Mouse (Mus musculus) kidney, adult 2 months (tissue): ENCODE data around the gene Zfp217.

Source experiments
- CTCF ChIP-seq: fragments of 200-500 bp; conservative IDR thresholded peaks from 2 replicates; pipeline ENCODE4 v1.5.1; 2011; ENCODE audit warnings: low read depth, mild to moderate bottlenecking, control low read depth, low read length, moderate library complexity, mixed read lengths; ENCODE audit not compliant: insufficient read depth, insufficient read length
- POLR2A ChIP-seq: fragments of 200-500 bp; IDR thresholded peaks from one replicate; pipeline ENCODE4 v1.6.1; 2011; ENCODE audit warnings: low read depth, low read length, control low read depth

DNA sequence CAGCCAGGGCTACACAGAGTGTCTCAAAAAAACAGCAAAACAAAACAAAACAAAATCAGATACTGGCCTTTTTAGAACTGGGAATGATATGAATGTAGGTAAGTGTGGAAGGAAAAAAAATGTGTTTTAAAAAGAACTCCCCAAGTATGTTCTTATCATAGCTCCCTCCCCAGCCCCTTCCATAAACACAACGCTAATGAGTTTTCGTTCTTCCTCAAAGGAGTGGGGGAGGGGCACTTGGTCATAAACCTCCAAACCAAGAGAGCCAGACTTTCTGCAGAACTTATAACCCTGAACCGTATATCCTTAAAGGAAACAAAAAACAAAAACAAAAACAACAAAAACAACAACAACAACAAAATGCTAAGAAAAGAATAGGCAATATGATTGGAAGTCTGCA, 4.0 kb downstream of the Zfp217 start:
- TF ChIP-seq CTCF (no peak), POLR2A (no peak)
